Mouse (Mus musculus) thymus, adult 2 months (tissue): ENCODE results near the gene Exoc3l4. TPM values are rescaled to one million over a fixed set of nuclear protein-coding genes. Genes with fewer than 3 reads are reported as not detected.

Experiments used
- DNase-seq: peaks from one replicate; pipeline ENCODE4 v3.0.0; 2021
- H3K27ac ChIP-seq: fragments of 200-500 bp; 2 replicates; pipeline ENCODE4 v1.5.1; 2012; ENCODE audit warnings: low read length, control low read depth; ENCODE audit not compliant: control insufficient read depth, insufficient read depth
- H3K27me3 ChIP-seq: fragments of 200-500 bp; 2 replicates; pipeline ENCODE4 v1.6.1; 2012; ENCODE audit warnings: mild to moderate bottlenecking, low read length, moderate library complexity, mixed read lengths; ENCODE audit not compliant: control insufficient read depth, insufficient read depth
- H3K36me3 ChIP-seq: fragments of 200-500 bp; 2 replicates; pipeline ENCODE4 v1.6.1; 2012; ENCODE audit warnings: mild to moderate bottlenecking, low read length, moderate library complexity; ENCODE audit not compliant: control insufficient read depth, insufficient read depth
- H3K4me1 ChIP-seq: fragments of 200-500 bp; replicated peaks from 2 replicates; pipeline ENCODE4 v1.6.1; 2012; ENCODE audit warnings: low read length; ENCODE audit not compliant: control insufficient read depth, insufficient read depth
- H3K4me3 ChIP-seq: fragments of 200-500 bp; 2 replicates; pipeline ENCODE4 v1.5.1; 2012; ENCODE audit warnings: mild to moderate bottlenecking, low read length, control low read depth, moderate library complexity; ENCODE audit not compliant: control insufficient read depth, insufficient read depth
- CTCF ChIP-seq: fragments of 200-500 bp; IDR thresholded peaks from 2 replicates; pipeline ENCODE4 v1.5.1; 2012; ENCODE audit warnings: mild to moderate bottlenecking, control low read depth, low read length, moderate library complexity, borderline replicate concordance; ENCODE audit not compliant: control insufficient read depth, poor library complexity, insufficient read depth; ENCODE audit errors: extremely low read depth
- POLR2A ChIP-seq: fragments of 200-500 bp; IDR thresholded peaks from 2 replicates; pipeline ENCODE4 v1.6.1; 2012; ENCODE audit warnings: mild to moderate bottlenecking, low read length, control low read depth, moderate library complexity; ENCODE audit not compliant: control insufficient read depth, poor library complexity, insufficient read depth; ENCODE audit errors: extremely low read depth
- whole genome bisulfite sequencing: fragments of 180-500 bp; shearing (Covaris S2); methylation state at CpG from one replicate; pipeline ENCODE4 v1.1.7; 2018; 5-methylcytosine and 5-hydroxymethylcytosine counted together
- polyA plus RNA-seq: library from polyadenylated mRNA; depleted of rRNA; stranded (reverse); fragments of >200 nt; gene quantifications from 2 replicates; pipeline ENCODE4 v1.2.3, GENCODE M21; 2012

The Exoc3l4 gene
- polyA plus RNA-seq, 1 experiment, result 41.5 TPM

DNA sequence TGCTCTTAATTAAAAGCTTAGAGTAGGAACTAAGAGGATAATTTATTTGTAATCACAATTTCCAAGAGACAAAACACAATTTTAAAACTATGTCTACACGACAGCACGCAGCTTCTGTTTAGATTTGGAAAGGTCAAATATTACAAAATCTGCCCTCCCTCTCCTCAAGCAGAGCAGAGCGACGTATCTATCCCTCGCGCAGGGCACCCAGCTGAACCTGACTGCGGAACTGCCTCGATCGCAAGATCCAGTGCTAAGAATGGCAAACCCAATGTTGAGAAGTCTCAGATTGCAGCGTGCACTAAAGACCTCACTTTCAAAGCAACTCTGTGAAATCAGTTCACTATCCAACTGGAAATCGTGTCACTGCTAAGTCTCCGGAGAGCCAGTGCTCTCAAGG is 41.3 kb upstream of the Exoc3l4 start:
- TF ChIP-seq CTCF, result no peak
- TF ChIP-seq POLR2A, result no peak
- Histone ChIP-seq H3K27ac (no peak overlapping the region), H3K27me3 (peaks cover 8% of the 10 kb centered on the region; the same call in 1 of the 2 replicates), H3K4me1 (0 out of 2 replicates have a peak, but pooled peaks cover 4% of the 10 kb centered on the region), H3K4me3 (no peak overlapping the region), H3K36me3 (no peaks in the 10 kb centered on the region)
- no peak for DNase-seq
- WGBS, result 79% methylated on average over 12 of the region's 12 CpGs

DNA sequence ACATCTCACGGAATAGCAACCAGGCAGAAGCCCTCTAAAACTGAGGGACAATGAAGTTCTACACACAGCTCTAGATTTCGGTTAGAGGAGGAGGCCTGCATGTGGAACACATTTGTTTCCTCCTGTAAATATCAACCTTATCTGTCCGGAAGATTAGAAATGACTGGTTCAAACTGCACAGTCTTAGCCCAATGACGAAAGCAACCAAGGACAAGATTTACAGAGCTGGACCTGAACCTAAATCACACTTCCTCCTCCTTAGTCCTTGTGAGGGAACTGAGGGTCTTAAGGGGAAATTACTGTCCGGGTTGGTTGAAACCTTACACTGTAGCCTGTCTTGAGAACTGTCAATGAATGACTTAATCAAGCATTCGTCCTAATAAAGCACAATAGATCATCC is 40.8 kb upstream of the Exoc3l4 start:
- TF ChIP-seq POLR2A (no peak), CTCF (no peak)
- 18% methylated on average over 6 of the region's 6 CpGs for WGBS
- Histone ChIP-seq H3K27me3 (peaks cover 8% of the 10 kb centered on the region; the same call in 1 of the 2 replicates), H3K4me1 (0 out of 2 replicates have a peak, but pooled peaks cover 4% of the 10 kb centered on the region), H3K4me3 (no peak overlapping the region), H3K27ac (no peak overlapping the region), H3K36me3 (no peaks in the 10 kb centered on the region)
- DNase-seq, result no peak

DNA sequence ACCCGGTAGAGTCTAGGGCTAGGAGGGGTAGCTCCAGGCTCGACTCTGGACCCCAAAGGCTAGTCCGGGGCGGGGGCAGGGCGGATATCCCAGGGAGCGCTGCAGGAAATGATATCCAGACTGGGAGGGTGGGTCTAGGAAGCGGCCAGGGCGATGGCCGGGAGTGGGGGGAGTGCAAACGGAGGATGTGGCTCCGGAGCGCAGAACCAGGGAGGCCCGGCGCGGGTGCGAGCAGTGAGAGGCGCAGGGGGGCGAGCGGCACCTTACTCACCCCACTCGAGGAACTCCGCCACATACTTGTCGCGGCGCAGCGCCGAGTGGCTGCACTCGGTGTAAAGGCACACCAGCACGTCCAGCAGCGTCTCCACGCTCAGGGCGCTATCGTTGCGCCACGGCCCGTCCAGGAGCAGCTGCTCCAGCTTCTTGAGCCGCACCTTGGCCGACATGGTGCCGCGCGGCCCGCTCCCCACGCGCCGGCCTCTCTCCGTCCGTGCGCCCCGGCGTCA is 39.9 kb upstream of the Exoc3l4 start:
- 0 out of 2 replicates have a peak, but pooled peaks cover 4% of the 10 kb centered on the region for H3K4me1 ChIP-seq
- 2% methylated on average over 46 of the region's 49 CpGs for WGBS

DNA sequence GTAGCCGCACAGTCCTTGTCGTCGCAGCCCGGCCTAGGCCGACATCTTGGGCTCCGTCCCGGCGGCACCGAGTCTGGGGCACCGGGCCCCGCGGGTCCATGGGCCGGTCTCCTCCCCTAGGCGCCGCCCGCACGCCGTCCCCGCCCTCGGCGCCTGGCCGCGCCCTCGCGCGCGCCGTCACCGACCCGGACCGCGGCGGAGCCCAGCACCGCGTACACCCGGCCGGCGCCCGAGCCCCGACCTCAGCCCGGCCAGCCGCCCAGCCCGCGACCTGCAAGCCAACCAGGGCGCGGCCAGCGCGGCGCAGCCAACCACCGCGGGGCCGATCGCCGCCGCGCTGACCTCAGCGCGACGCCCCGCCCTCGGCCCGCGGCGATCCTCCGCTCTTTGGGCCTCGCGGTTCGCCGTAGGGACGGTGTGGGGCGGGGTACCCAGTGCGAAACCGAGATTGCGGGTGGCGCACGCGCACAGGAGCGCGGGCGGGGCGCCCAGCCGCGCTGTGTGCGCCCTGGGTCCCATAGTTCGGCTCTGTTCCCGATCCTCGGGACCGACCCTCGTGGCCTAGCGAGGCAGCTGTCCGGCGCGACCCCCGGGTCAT is 39.3 kb upstream of the Exoc3l4 start, which contains the start of gene Cdc42bpb:
Gene Cdc42bpb (minus strand): TSS at position 343 of the 598 bp plus-strand sequence.
- Histone ChIP-seq H3K36me3 (no peaks in the 10 kb centered on the region), H3K4me1 (0 out of 2 replicates have a peak, but pooled peaks cover 4% of the 10 kb centered on the region), H3K27ac (no peak within 1 kb of the TSS), H3K27me3 (peaks cover 8% of the 10 kb centered on the region; the same call in 1 of the 2 replicates), H3K4me3 (peak within 1 kb of the TSS; percentile 45)
- no peak for TF ChIP-seq POLR2A
- no peak for TF ChIP-seq CTCF
- DNase-seq, result peak; percentile 13
- WGBS, result 2% methylated on average over 94 of the region's 94 CpGs

More for the DNA sequence above, 39.9 kb upstream of the Exoc3l4 start:
- TF ChIP-seq CTCF, result no peak
- no peak for TF ChIP-seq POLR2A
- Histone ChIP-seq H3K27ac (no peak overlapping the region), H3K36me3 (no peaks in the 10 kb centered on the region), H3K27me3 (peaks cover 8% of the 10 kb centered on the region; the same call in 1 of the 2 replicates), H3K4me3 (peak overlapping the region; percentile 45)
- DNase-seq, result no peak

DNA sequence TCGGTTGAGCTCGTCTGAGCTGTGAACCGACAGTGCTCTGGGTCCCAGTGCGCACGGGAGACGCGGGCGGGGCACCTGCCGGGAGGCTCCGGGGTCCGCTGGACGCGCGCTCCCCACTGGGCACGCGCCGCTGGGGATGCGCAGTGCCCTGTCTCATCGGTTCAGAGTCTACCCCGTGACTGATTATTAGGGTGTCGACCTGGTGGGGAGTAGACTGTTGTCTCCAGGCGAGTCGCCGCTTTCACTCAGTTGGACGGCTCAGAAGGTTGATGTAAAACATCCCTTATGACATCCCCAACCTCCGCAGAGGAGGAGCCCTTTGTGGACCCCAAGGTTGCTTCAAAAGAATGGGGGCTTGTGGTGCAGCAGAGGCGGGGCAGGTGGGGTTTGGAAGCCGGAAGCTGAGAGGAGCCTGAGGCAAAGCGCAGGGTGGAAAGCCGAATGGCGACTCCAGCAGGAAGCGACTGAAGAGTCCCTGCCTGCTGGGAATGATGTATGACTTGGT is 38.8 kb upstream of the Exoc3l4 start:
- no peak for DNase-seq
- Histone ChIP-seq H3K27me3 (peaks cover 8% of the 10 kb centered on the region; the same call in 1 of the 2 replicates), H3K36me3 (no peaks in the 10 kb centered on the region), H3K4me1 (0 out of 2 replicates have a peak, but pooled peaks cover 4% of the 10 kb centered on the region), H3K4me3 (peak overlapping the region; percentile 41), H3K27ac (no peak overlapping the region)
- TF ChIP-seq POLR2A (no peak), CTCF (no peak)
- 2% methylated on average over 32 of the region's 32 CpGs for WGBS

DNA sequence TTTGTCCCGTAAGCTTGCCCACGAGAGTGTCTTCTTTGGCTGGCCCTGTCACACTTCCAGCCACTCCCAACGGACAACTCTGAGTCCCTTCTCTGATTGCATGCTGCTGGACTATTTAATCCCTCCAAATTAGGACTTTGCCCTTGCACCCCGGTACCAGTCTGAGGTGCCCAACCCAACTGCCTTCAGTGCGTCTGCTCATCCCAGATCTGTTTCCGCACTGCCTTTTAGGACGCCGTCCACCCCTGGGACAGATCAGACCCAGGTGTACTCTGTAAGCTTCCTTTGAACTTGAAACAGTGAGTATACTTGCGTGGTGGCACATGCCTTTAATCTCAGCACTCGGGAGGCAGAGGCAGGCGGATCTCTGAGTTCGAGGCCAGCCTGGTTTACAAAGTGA is 38.0 kb upstream of the Exoc3l4 start:
- TF ChIP-seq CTCF, result no peak
- TF ChIP-seq POLR2A, result no peak
- Histone ChIP-seq H3K27ac (no peak overlapping the region), H3K27me3 (peaks cover 8% of the 10 kb centered on the region; the same call in 1 of the 2 replicates), H3K36me3 (no peaks in the 10 kb centered on the region), H3K4me1 (0 out of 2 replicates have a peak, but pooled peaks cover 4% of the 10 kb centered on the region), H3K4me3 (no peak overlapping the region)
- DNase-seq, result no peak
- WGBS, result 79% methylated on average over 12 of the region's 12 CpGs
